Mouse (Mus musculus) limb, embryonic 12.5 days (tissue): ENCODE measurements around the gene Nckap5. TPM values are rescaled to one million over a fixed set of nuclear protein-coding genes. Genes with fewer than 3 reads are reported as not detected.

Experiments
- ATAC-seq: fragments of 200-750 bp; cut with Nextera tagmentation; 2 replicates; pipeline ENCODE4 v1.8.0; 2017; ENCODE audit warnings: low read depth, moderate TSS enrichment; ENCODE audit not compliant: insufficient number of reproducible peaks, insufficient read depth, low FRiP score, low TSS enrichment
- H3K27ac ChIP-seq: fragments of 300-500 bp; sonication (generic); 2 replicates; pipeline ENCODE4 v1.5.1; 2016; ENCODE audit warnings: mild to moderate bottlenecking, moderate library complexity
- H3K27me3 ChIP-seq: fragments of 300-500 bp; sonication (generic); 2 replicates; pipeline ENCODE4 v1.6.1; 2016; ENCODE audit warnings: mild to moderate bottlenecking, moderate library complexity
- H3K36me3 ChIP-seq: fragments of 300-500 bp; sonication (generic); 2 replicates; pipeline ENCODE4 v1.6.1; 2016; ENCODE audit warnings: mild to moderate bottlenecking, moderate library complexity
- H3K4me1 ChIP-seq: fragments of 300-500 bp; sonication (generic); replicated peaks from 2 replicates; pipeline ENCODE4 v1.6.1; 2016
- H3K4me2 ChIP-seq: fragments of 300-500 bp; sonication (generic); 2 replicates; pipeline ENCODE4 v1.6.1; 2016; ENCODE audit warnings: mild to moderate bottlenecking, moderate library complexity
- H3K4me3 ChIP-seq: fragments of 300-500 bp; sonication (generic); replicated peaks from 2 replicates; pipeline ENCODE4 v1.5.1; 2016; ENCODE audit warnings: mild to moderate bottlenecking
- H3K9ac ChIP-seq: fragments of 300-500 bp; sonication (generic); replicated peaks from 2 replicates; pipeline ENCODE4 v1.6.1; 2016; ENCODE audit warnings: mild to moderate bottlenecking, moderate library complexity
- H3K9me3 ChIP-seq: fragments of 300-500 bp; sonication (generic); 2 replicates; pipeline ENCODE4 v1.6.1; 2016; ENCODE audit warnings: mild to moderate bottlenecking, moderate library complexity
- WGBS: fragments of 180-500 bp; shearing (Covaris S2); methylation state at CpG from one replicate; pipeline ENCODE4 v1.1.7; 2016; 5-methylcytosine and 5-hydroxymethylcytosine counted together
- polyA plus RNA-seq: library from polyadenylated mRNA; unstranded; fragments of >200 nt; fragmentation: Nextera tagmentation; extraction: Ambion mirVana; gene quantifications from 2 replicates; pipeline ENCODE4 v1.2.1, GENCODE M21; 2016

The Nckap5 gene
- polyA plus RNA-seq, 1 experiment from 2014 or later = 7.7 TPM

DNA sequence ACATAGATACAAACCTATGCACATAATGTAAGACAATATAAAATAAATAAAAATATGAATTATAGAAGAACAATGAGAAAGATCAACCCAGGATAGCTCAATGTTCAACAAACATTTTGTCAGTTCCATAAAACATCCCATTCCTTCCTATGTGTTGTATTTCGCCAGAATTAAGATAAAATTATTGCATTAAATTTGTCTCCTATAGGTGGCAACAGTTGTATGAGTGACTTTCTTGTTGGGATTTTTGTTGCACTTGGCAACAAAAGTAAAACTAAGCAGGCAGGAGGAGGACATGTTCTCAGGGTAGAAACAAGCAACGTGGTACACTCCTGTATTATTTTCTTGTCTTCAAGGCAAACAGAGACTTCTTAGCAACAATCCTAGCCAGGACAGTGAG is 907.5 kb downstream of the Nckap5 start:
- no peak for ATAC-seq

GRCm38 (mm10) chr1:125920696-125921095 is 909.9 kb downstream of the Nckap5 start:
- Histone ChIP-seq H3K9me3 (0 out of 2 replicates have a peak, but pooled peaks cover 4% of the 10 kb centered on the region), H3K27ac (no peak overlapping the region), H3K27me3 (peaks cover 5% of the 10 kb centered on the region; the same call in 1 of the 2 replicates), H3K4me1 (no peaks in the 10 kb centered on the region), H3K4me3 (no peak overlapping the region), H3K9ac (no peak overlapping the region), H3K36me3 (no peaks in the 10 kb centered on the region), H3K4me2 (no peak overlapping the region)
- WGBS = 86% methylated on average over 3 of the region's 3 CpGs
- no peak for ATAC-seq

More for the DNA sequence above, 907.5 kb downstream of the Nckap5 start:
- Histone ChIP-seq H3K27me3 (no peaks in the 10 kb centered on the region), H3K9ac (no peak overlapping the region), H3K27ac (no peak overlapping the region), H3K36me3 (no peaks in the 10 kb centered on the region), H3K4me3 (no peak overlapping the region), H3K9me3 (0 out of 2 replicates have a peak, but pooled peaks cover 4% of the 10 kb centered on the region), H3K4me2 (no peak overlapping the region), H3K4me1 (no peaks in the 10 kb centered on the region)
- WGBS = 74% methylated on average over 2 of the region's 2 CpGs

DNA sequence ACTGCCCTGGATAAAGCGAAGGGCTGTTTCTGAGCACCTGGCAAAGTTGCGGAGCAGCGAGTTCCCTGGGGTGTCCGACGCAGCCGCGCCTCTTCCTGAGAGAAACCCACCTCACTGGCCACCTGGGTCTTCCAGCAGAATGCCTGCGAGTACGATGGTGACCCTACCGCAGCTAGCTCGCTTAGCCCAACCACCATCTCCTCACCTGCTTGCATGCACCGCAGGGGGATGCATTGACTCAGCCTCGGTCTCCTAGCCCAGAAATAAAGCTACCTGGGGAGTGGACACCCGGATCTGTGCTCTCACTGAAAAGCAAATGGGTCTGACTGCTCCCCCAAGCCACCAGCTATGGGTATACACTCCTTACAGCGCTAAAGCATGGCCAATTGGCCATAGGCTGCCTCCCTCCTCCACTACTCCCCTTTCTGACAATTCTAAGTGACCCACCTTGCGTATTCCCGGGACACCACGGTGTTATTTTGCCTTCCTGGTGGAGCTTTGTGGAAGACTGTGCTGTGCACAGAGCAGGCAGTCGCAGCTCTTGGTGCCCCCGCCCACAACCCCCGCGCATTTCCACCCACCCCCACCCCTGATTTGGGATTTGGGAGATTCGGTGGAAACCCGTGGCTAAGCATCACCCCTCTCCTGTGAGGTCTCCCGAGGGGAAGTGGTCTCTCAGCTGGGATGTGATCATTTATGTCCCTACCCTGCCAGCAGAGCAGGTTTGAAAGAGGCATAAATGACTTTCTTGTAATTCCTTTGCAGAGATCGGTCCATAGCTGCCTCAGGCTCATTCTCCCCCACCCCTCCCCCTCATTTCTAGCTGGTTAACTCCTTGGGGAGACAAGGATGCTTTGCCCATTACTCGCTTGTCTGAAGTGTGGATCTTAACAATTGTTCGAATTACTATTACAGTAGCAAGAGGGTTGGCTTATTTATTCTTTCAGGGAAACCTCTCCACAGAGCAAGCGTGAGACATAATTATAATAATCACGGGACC is 917.7 kb downstream of the Nckap5 start, which contains the start of gene Lypd1:
Gene Lypd1 (minus strand): TSS at position 501 of the 1,000 bp plus-strand sequence.
- Histone ChIP-seq H3K9me3 (no peaks in the 10 kb centered on the region), H3K36me3 (no peaks in the 10 kb centered on the region), H3K4me1 (peaks cover 33% of the 10 kb centered on the region), H3K4me3 (peak within 1 kb of the TSS; percentile 53), H3K4me2 (peak within 1 kb of the TSS; percentile 96), H3K9ac (peak within 1 kb of the TSS; percentile 59), H3K27ac (no peak within 1 kb of the TSS), H3K27me3 (peaks cover 46% of the 10 kb centered on the region)
- no peak for ATAC-seq
- WGBS = 5% methylated on average over 30 of the region's 30 CpGs

GRCm38 (mm10) chr1:125911901-125912445 is 918.6 kb downstream of the Nckap5 start:
- Histone ChIP-seq H3K4me2 (peak overlapping the region; percentile 96), H3K27ac (no peak overlapping the region), H3K9ac (peak overlapping the region; percentile 59), H3K36me3 (no peaks in the 10 kb centered on the region), H3K4me3 (peak overlapping the region; percentile 53), H3K9me3 (no peaks in the 10 kb centered on the region), H3K4me1 (peaks cover 33% of the 10 kb centered on the region), H3K27me3 (peaks cover 46% of the 10 kb centered on the region)
- peak; percentile 53; the same call in 1 of the 2 replicates for ATAC-seq
- WGBS = under 1% methylated on average over 43 of the region's 43 CpGs

- Histone ChIP-seq H3K36me3 (no peaks in the 10 kb centered on the region), H3K9me3 (no peaks in the 10 kb centered on the region), H3K9ac (peak overlapping the region; percentile 59), H3K27me3 (peaks cover 46% of the 10 kb centered on the region), H3K4me2 (peak overlapping the region; percentile 96), H3K4me1 (peaks cover 33% of the 10 kb centered on the region), H3K27ac (no peak overlapping the region), H3K4me3 (peak overlapping the region; percentile 53)
- under 1% methylated on average over 35 of the region's 35 CpGs for WGBS
- peak; percentile 23; the same call in 1 of the 2 replicates for ATAC-seq
Measured at GRCm38 (mm10) chr1:125911337-125911900, 919.2 kb downstream of the Nckap5 start.

DNA sequence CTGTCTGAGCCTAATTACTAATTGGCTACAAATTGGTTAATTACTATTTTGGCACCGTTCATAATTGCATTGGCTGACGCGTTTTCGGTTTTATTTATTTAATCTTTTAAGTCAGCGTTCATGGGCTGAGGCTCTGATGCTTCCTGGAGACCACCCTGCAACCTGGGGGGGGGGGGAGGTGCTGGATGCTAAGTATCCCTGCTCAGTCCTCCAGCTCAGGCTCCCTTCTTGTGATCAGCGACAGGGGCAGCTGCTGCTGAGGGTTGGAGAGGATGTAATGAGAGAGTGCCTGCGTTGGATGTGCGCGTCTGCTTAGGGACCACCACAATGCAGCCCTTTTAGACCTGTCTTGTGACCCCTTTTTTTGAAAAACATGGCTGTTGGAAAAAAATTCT is 919.7 kb downstream of the Nckap5 start:
- Histone ChIP-seq H3K9me3 (no peaks in the 10 kb centered on the region), H3K27ac (no peak overlapping the region), H3K4me2 (peak overlapping the region; percentile 96), H3K27me3 (peaks cover 41% of the 10 kb centered on the region), H3K4me3 (peak overlapping the region; percentile 53), H3K9ac (no peak overlapping the region), H3K4me1 (peaks cover 33% of the 10 kb centered on the region), H3K36me3 (no peaks in the 10 kb centered on the region)
- WGBS = 2% methylated on average over 9 of the region's 9 CpGs
- ATAC-seq = peak; percentile 49

GRCm38 (mm10) chr1:125910211-125910870 is 920.3 kb downstream of the Nckap5 start:
- peak overlapping the region; percentile 96 for H3K4me2 ChIP-seq
- H3K4me1 ChIP-seq = peaks cover 33% of the 10 kb centered on the region
- H3K9me3 ChIP-seq = no peaks in the 10 kb centered on the region
- peak overlapping the region; percentile 53 for H3K4me3 ChIP-seq
- peak; percentile 39; the same call in 1 of the 2 replicates for ATAC-seq
- no peak overlapping the region for H3K9ac ChIP-seq
- 4% methylated on average over 14 of the region's 14 CpGs for WGBS
- H3K27ac ChIP-seq = no peak overlapping the region
- no peaks in the 10 kb centered on the region for H3K36me3 ChIP-seq
- H3K27me3 ChIP-seq = peaks cover 41% of the 10 kb centered on the region

DNA sequence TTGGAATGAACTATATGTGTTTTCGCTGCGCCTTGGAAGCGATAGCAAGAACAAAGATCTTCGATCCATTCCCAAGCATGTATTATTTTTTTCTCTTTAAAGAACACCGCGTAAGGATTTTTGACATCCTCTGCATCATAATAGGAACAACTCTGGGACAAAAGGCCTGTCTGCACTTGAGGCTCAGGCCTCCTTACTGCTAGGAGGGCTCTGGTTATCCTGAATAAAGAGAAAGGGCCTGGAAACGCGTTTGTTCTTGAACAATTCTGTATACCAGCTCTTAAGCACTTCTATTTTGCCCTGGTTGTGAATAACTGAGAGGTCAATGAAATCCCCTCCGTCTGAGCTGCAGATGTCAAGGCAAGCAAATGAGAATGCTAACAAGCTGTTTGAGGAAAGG is 937.4 kb downstream of the Nckap5 start:
- no peak overlapping the region for H3K9ac ChIP-seq
- H3K27ac ChIP-seq = no peak overlapping the region
- H3K4me3 ChIP-seq = no peak overlapping the region
- ATAC-seq = no peak
- H3K4me2 ChIP-seq = no peak overlapping the region
- no peaks in the 10 kb centered on the region for H3K4me1 ChIP-seq
- WGBS = 90% methylated on average over 9 of the region's 9 CpGs
- no peaks in the 10 kb centered on the region for H3K36me3 ChIP-seq
- no peaks in the 10 kb centered on the region for H3K9me3 ChIP-seq
- H3K27me3 ChIP-seq = no peaks in the 10 kb centered on the region

DNA sequence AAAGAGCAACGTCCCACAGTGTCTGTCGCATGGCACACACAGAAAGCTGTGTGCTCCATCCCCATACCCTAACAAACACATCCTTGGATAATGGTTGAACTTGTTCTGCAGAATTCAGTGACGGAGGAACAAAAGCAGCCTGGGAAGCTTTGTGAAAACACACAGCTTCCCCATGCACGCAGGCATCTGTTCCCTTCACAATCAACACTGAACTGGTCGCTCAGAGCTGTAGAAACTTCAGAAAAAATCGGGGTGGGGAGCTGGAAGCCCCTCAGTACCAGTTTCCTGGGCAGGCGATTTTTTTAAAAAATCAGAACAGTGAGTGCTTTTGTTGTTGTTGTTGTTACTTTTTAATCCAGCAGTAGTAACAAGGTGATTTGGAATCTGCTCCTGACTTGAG is 960.5 kb downstream of the Nckap5 start:
- H3K27ac ChIP-seq = no peak overlapping the region
- H3K27me3 ChIP-seq = no peaks in the 10 kb centered on the region
- no peaks in the 10 kb centered on the region for H3K9me3 ChIP-seq
- no peaks in the 10 kb centered on the region for H3K4me1 ChIP-seq
- WGBS = 60% methylated on average over 7 of the region's 7 CpGs
- no peak overlapping the region for H3K4me2 ChIP-seq
- H3K4me3 ChIP-seq = no peak overlapping the region
- no peak overlapping the region for H3K9ac ChIP-seq
- ATAC-seq = no peak
- H3K36me3 ChIP-seq = no peaks in the 10 kb centered on the region
